Mouse (Mus musculus) spleen, adult 2 months (tissue): Measurements from ENCODE around the gene Jph3.

Experiments used
- CTCF ChIP-seq: fragments of 200-500 bp; IDR thresholded peaks from 2 replicates; pipeline ENCODE4 v1.5.1; 2011; ENCODE audit warnings: mild to moderate bottlenecking, inconsistent platforms; ENCODE audit not compliant: insufficient read depth, insufficient read length, insufficient replicate concordance; ENCODE audit errors: extremely low read depth
- POLR2A ChIP-seq: fragments of 200-500 bp; IDR thresholded peaks from 2 replicates; pipeline ENCODE4 v1.6.1; 2011; ENCODE audit warnings: low read depth, low read length, inconsistent platforms

DNA sequence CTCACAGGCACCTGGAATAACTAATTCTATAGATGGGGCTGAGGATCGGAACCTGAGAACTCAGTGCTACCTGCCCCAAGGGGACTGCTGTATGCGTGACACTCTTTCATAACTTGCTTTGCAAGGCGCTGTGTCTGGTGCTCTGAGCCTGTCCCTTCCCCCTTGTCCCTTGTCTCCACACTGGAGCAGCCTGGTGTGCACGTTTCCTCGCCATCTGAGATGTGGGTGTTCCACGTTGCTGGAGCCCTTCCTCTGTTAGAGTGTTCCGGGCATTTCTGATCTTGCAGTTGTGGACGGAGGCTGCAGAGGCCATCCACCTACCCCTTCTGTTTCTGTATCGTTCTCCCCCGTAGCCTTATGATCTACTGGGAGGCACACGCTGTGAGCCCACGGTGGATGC, 29.0 kb downstream of the Jph3 start:
- no peak for TF ChIP-seq CTCF
- no peak for TF ChIP-seq POLR2A
